ENCODE assay signal across 22 mouse cellular contexts in genomic region chr11:111953421-111953820, GRCm38 (mm10).
"Had no signal": no experiment of that assay in that cellular context is flagged by ENCODE, and none has a peak within 500 bp of the region (broad histone marks: within the 10 kb centered on the region; RNA-seq: fewer than 3 reads in every experiment).

No protein-coding gene starts in this region.

- ATAC-seq: liver, postnatal 0 days; midbrain, embryonic 15.5 days had no signal

- H3K4me3 ChIP-seq: kidney, embryonic 15.5 days; limb, embryonic 12.5 days; limb, embryonic 15.5 days; midbrain, embryonic 12.5 days; midbrain, embryonic 15.5 days; neural tube, embryonic 12.5 days; neural tube, embryonic 15.5 days had no signal

- H3K27me3 ChIP-seq: kidney, embryonic 15.5 days; limb, embryonic 12.5 days; limb, embryonic 15.5 days; midbrain, embryonic 12.5 days; midbrain, embryonic 15.5 days; neural tube, embryonic 12.5 days; neural tube, embryonic 15.5 days had no signal

- H3K4me2 ChIP-seq: kidney, embryonic 15.5 days; limb, embryonic 12.5 days; limb, embryonic 15.5 days; liver, embryonic 11.5 days; midbrain, embryonic 12.5 days; midbrain, embryonic 15.5 days; neural tube, embryonic 12.5 days; neural tube, embryonic 15.5 days had no signal

- DNase-seq: kidney, adult 11 months; kidney, adult 8-10 months; kidney, postnatal 10 days; kidney, postnatal 4 days; left cerebral cortex, postnatal 4 days; liver, postnatal 0 days; lung, postnatal 14 days; right cerebral cortex, adult 18-20 months; right cerebral cortex, postnatal 14 days; thymus, adult 2 months; thymus, postnatal 14 days; thymus, postnatal 4 days had no signal

- H3K27ac ChIP-seq: kidney, embryonic 15.5 days; limb, embryonic 12.5 days; limb, embryonic 15.5 days; liver, embryonic 14.5 days; macrophage; midbrain, embryonic 12.5 days; midbrain, embryonic 15.5 days; neural tube, embryonic 12.5 days; neural tube, embryonic 15.5 days had no signal

- H3K36me3 ChIP-seq: kidney, embryonic 15.5 days; limb, embryonic 12.5 days; limb, embryonic 15.5 days; midbrain, embryonic 12.5 days; midbrain, embryonic 15.5 days; neural tube, embryonic 12.5 days; neural tube, embryonic 15.5 days had no signal

- H3K4me1 ChIP-seq: kidney, embryonic 15.5 days; limb, embryonic 15.5 days; midbrain, embryonic 15.5 days; neural tube, embryonic 12.5 days; neural tube, embryonic 15.5 days had no signal

- H3K9ac ChIP-seq: kidney, embryonic 15.5 days; limb, embryonic 12.5 days; limb, embryonic 15.5 days; liver, embryonic 14.5 days; liver, postnatal 0 days; midbrain, embryonic 12.5 days; midbrain, embryonic 15.5 days; neural tube, embryonic 12.5 days; neural tube, embryonic 15.5 days had no signal

- H3K9me3 ChIP-seq: kidney, embryonic 15.5 days; limb, embryonic 12.5 days; limb, embryonic 15.5 days; midbrain, embryonic 12.5 days; midbrain, embryonic 15.5 days; neural tube, embryonic 12.5 days; neural tube, embryonic 15.5 days had no signal
